Mouse (Mus musculus): ENCODE results near the gene Tmem89. TPM values are rescaled to one million over a fixed set of nuclear protein-coding genes. Genes with fewer than 3 reads are reported as not detected.
A peak's percentile ranks its signal among the peaks of the same experiment; 100 is the strongest.

Tmem89 gene
- polyA plus RNA-seq, 1 experiment from 2014 or later: not detected

GRCm38 (mm10) chr9:108949967-108950728 is 35.7 kb downstream of the Tmem89 start:
- Histone ChIP-seq H3K4me3 (no peak overlapping the region), H3K9me3 (no peaks in the 10 kb centered on the region), H3K36me3 (peaks cover 63% of the 10 kb centered on the region), H3K4me2 (peak overlapping the region; percentile 33), H3K27me3 (peaks cover 11% of the 10 kb centered on the region), H3K27ac (peak overlapping the region; percentile 98), H3K9ac (peak overlapping the region; percentile 52), H3K4me1 (peaks cover 64% of the 10 kb centered on the region)
- 61% methylated on average over 9 of the region's 9 CpGs for WGBS
- ATAC-seq (ENCODE audit: insufficient number of reproducible peaks, insufficient read depth, low FRiP score, low TSS enrichment, low read depth): no peak

DNA sequence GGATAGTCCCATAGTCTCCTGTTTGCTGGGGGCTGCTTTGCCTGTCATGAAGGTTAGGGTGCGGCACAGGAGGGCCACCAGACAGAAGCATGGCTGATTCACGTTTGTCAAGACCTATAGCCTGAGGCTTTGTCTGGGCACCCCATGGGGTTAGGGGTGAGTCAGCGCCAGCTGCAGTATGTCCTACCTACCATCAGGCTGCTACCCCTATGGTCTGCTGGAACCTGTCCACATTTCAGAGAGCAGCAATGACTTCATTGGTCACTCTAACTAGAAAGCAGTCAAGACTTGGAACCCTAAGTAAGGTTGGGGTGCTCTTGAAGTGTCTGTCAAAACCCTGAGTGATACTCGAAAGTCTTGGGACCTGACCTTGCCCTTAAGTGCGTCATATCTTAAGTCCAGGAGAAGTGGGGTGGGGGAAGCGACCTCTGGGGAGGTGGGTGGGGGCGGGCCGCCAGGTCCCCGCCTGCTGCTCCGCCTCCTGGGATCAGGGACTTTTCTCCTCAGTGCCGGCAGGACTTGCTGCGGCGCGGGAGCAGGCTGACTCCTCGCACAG is 38.7 kb downstream of the Tmem89 start, which contains the start of gene Col7a1:
Col7a1 (plus strand) TSS at position 506 of the 556 bp plus-strand sequence.
- peaks cover 56% of the 10 kb centered on the region for H3K4me1 ChIP-seq
- peaks cover 11% of the 10 kb centered on the region for H3K27me3 ChIP-seq
- H3K27ac ChIP-seq: peak within 1 kb of the TSS; percentile 44; the same call in 1 of the 2 replicates
- peaks cover 33% of the 10 kb centered on the region for H3K36me3 ChIP-seq
- no peak for ATAC-seq (ENCODE audit: insufficient number of reproducible peaks, insufficient read depth, low FRiP score, low TSS enrichment, low read depth)
- WGBS: 7% methylated on average over 15 of the region's 15 CpGs
- H3K4me3 ChIP-seq: peak within 1 kb of the TSS; percentile 41
- H3K9me3 ChIP-seq: no peaks in the 10 kb centered on the region
- peak within 1 kb of the TSS; percentile 68 for H3K9ac ChIP-seq
- peak within 1 kb of the TSS; percentile 59 for H3K4me2 ChIP-seq

GRCm38 (mm10) chr9:108955241-108955640 is 40.8 kb downstream of the Tmem89 start:
- ATAC-seq (ENCODE audit: insufficient number of reproducible peaks, insufficient read depth, low FRiP score, low TSS enrichment, low read depth): no peak
- 88% methylated on average over 11 of the region's 11 CpGs for WGBS
- Histone ChIP-seq H3K9me3 (no peaks in the 10 kb centered on the region), H3K27me3 (peaks cover 11% of the 10 kb centered on the region), H3K36me3 (peaks cover 16% of the 10 kb centered on the region), H3K27ac (no peak overlapping the region), H3K9ac (no peak overlapping the region), H3K4me2 (no peak overlapping the region), H3K4me1 (peaks cover 36% of the 10 kb centered on the region), H3K4me3 (no peak overlapping the region)

DNA sequence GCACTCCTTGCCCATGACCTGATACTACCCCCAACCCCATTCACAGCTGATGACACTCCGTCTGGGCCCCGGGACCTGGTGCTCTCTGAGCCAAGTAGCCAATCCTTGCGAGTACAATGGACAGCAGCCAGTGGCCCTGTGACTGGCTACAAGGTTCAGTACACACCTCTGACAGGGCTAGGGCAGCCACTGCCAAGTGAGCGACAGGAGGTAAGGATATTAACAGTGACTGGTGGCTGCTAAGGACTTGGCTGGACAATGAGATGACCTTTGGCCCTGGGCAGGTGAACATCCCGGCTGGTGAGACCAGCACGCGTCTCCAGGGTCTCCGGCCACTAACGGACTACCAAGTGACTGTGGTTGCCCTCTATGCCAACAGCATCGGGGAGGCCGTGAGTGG is 41.4 kb downstream of the Tmem89 start:
- Histone ChIP-seq H3K9me3 (no peaks in the 10 kb centered on the region), H3K4me1 (peaks cover 31% of the 10 kb centered on the region), H3K4me3 (no peak overlapping the region), H3K27me3 (peaks cover 11% of the 10 kb centered on the region), H3K4me2 (no peak overlapping the region), H3K9ac (no peak overlapping the region), H3K27ac (no peak overlapping the region), H3K36me3 (peaks cover 13% of the 10 kb centered on the region)
- ATAC-seq (ENCODE audit: insufficient number of reproducible peaks, insufficient read depth, low FRiP score, low TSS enrichment, low read depth): no peak
- 92% methylated on average over 11 of the region's 11 CpGs for WGBS

GRCm38 (mm10) chr9:108963577-108963976 is 49.2 kb downstream of the Tmem89 start:
- peaks cover 62% of the 10 kb centered on the region for H3K36me3 ChIP-seq
- 72% methylated on average over 3 of the region's 3 CpGs for WGBS
- H3K9me3 ChIP-seq: no peaks in the 10 kb centered on the region
- no peaks in the 10 kb centered on the region for H3K27me3 ChIP-seq
- H3K27ac ChIP-seq: no peak overlapping the region
- no peak overlapping the region for H3K4me2 ChIP-seq
- no peak overlapping the region for H3K9ac ChIP-seq
- no peak overlapping the region for H3K4me3 ChIP-seq
- no peak for ATAC-seq (ENCODE audit: insufficient number of reproducible peaks, insufficient read depth, low FRiP score, low TSS enrichment, low read depth)
- no peaks in the 10 kb centered on the region for H3K4me1 ChIP-seq

- Histone ChIP-seq H3K9ac (no peak overlapping the region), H3K9me3 (no peaks in the 10 kb centered on the region), H3K27ac (no peak overlapping the region), H3K4me2 (no peak overlapping the region), H3K4me1 (no peaks in the 10 kb centered on the region), H3K36me3 (peaks cover 69% of the 10 kb centered on the region), H3K4me3 (no peak overlapping the region), H3K27me3 (no peaks in the 10 kb centered on the region)
- 83% methylated on average over 6 of the region's 6 CpGs for WGBS
- no peak for ATAC-seq (ENCODE audit: insufficient number of reproducible peaks, insufficient read depth, low FRiP score, low TSS enrichment, low read depth)
Measured at GRCm38 (mm10) chr9:108964338-108964737, 49.9 kb downstream of the Tmem89 start.

Other genes with a start within 250 kb of the Tmem89 start
- gene Prkar2a, start 225.3 kb upstream of the Tmem89 start, polyA plus RNA-seq (2015; fragmentation: Nextera tagmentation; extraction: Ambion mirVana): 25.6 and 27.9 TPM in 2 replicates
- 127 and 144 TPM in 2 replicates for gene Ip6k2, start 130.8 kb upstream of the Tmem89 start, polyA plus RNA-seq (2015; fragmentation: Nextera tagmentation; extraction: Ambion mirVana)
- gene Nckipsd, start 106.3 kb upstream of the Tmem89 start, polyA plus RNA-seq (2015; fragmentation: Nextera tagmentation; extraction: Ambion mirVana): 19.0 and 21.5 TPM in 2 replicates
- gene Celsr3, start 88.3 kb upstream of the Tmem89 start, polyA plus RNA-seq (2015; fragmentation: Nextera tagmentation; extraction: Ambion mirVana): 0.51 and 0.56 TPM in 2 replicates
- 20.4 and 22.7 TPM in 2 replicates for gene Slc26a6, start 61.3 kb upstream of the Tmem89 start, polyA plus RNA-seq (2015; fragmentation: Nextera tagmentation; extraction: Ambion mirVana)
- gene Uqcrc1, start 22.0 kb downstream of the Tmem89 start, polyA plus RNA-seq (2015; fragmentation: Nextera tagmentation; extraction: Ambion mirVana): 422 and 457 TPM in 2 replicates
- 24.6 and 26.0 TPM in 2 replicates for gene Col7a1, start 39.0 kb downstream of the Tmem89 start, polyA plus RNA-seq (2015; fragmentation: Nextera tagmentation; extraction: Ambion mirVana)
- gene Ucn2, start 71.4 kb downstream of the Tmem89 start, polyA plus RNA-seq (2015; fragmentation: Nextera tagmentation; extraction: Ambion mirVana): 0.30 and 0.83 TPM in 2 replicates
- gene Pfkfb4, start 77.2 kb downstream of the Tmem89 start, polyA plus RNA-seq (2015; fragmentation: Nextera tagmentation; extraction: Ambion mirVana): 17.1 and 19.0 TPM in 2 replicates
- gene Shisa5, start 123.9 kb downstream of the Tmem89 start, polyA plus RNA-seq (2015; fragmentation: Nextera tagmentation; extraction: Ambion mirVana): 65.4 and 76.0 TPM in 2 replicates
- 13.3 and 13.7 TPM in 2 replicates for gene Trex1, start 145.1 kb downstream of the Tmem89 start, polyA plus RNA-seq (2015; fragmentation: Nextera tagmentation; extraction: Ambion mirVana)
- gene Atrip, start 159.5 kb downstream of the Tmem89 start, polyA plus RNA-seq (2015; fragmentation: Nextera tagmentation; extraction: Ambion mirVana): 26.8 and 29.6 TPM in 2 replicates
- 14.1 and 14.6 TPM in 2 replicates for gene Ccdc51, start 167.9 kb downstream of the Tmem89 start, polyA plus RNA-seq (2015; fragmentation: Nextera tagmentation; extraction: Ambion mirVana)
- 686 and 706 TPM in 2 replicates for gene Tma7, start 168.0 kb downstream of the Tmem89 start, polyA plus RNA-seq (2015; fragmentation: Nextera tagmentation; extraction: Ambion mirVana)
- 13.1 and 13.2 TPM in 2 replicates for gene Plxnb1, start 180.8 kb downstream of the Tmem89 start, polyA plus RNA-seq (2015; fragmentation: Nextera tagmentation; extraction: Ambion mirVana)
- not detected in 2 replicates for gene Fbxw21, start 247.4 kb downstream of the Tmem89 start, polyA plus RNA-seq (2015; fragmentation: Nextera tagmentation; extraction: Ambion mirVana)